Mouse (Mus musculus) bone marrow, adult 2 months (tissue): ENCODE data around the gene Ssr3. TPM values are rescaled to one million over a fixed set of nuclear protein-coding genes. Genes with fewer than 3 reads are reported as not detected.
"Not testable (repeated sequence)": the region's sequence is repeated elsewhere in the genome, so short reads cannot be mapped to it uniquely, and the experiment has no call there.

Source experiments
- H3K27ac ChIP-seq: fragments of 200-500 bp; 2 replicates; pipeline ENCODE4 v1.5.1; 2012; ENCODE audit warnings: low read depth, mild to moderate bottlenecking, control low read depth, inconsistent platforms, low read length; ENCODE audit not compliant: control insufficient read depth, poor library complexity, insufficient read depth
- H3K4me1 ChIP-seq: fragments of 200-500 bp; 2 replicates; pipeline ENCODE4 v1.6.1; 2011; ENCODE audit warnings: low read length; ENCODE audit not compliant: control insufficient read depth, insufficient read depth
- H3K4me3 ChIP-seq: fragments of 200-500 bp; replicated peaks from 2 replicates; pipeline ENCODE3; 2011; ENCODE audit warnings: mild to moderate bottlenecking, low read depth, low read length, control low read depth; ENCODE audit not compliant: control insufficient read depth
- CTCF ChIP-seq: fragments of 200-500 bp; IDR thresholded peaks from 2 replicates; pipeline ENCODE4 v1.5.1; 2011; ENCODE audit warnings: low read length, control low read depth; ENCODE audit not compliant: control insufficient read depth, insufficient read depth
- POLR2A ChIP-seq: fragments of 200-500 bp; IDR thresholded peaks from 2 replicates; pipeline ENCODE4 v1.6.1; 2011; ENCODE audit warnings: low read depth, mild to moderate bottlenecking, control low read depth, low read length, borderline replicate concordance; ENCODE audit not compliant: control insufficient read depth
- WGBS: fragments of 180-500 bp; shearing (Covaris S2); methylation state at CpG from one replicate; pipeline ENCODE4 v1.1.7; 2018; 5-methylcytosine and 5-hydroxymethylcytosine counted together
- polyA plus RNA-seq: library from polyadenylated mRNA; stranded (reverse); fragments of >200 nt; gene quantifications from 2 replicates; pipeline ENCODE4 v1.2.4, GENCODE M21; 2011; ENCODE audit warnings: low replicate concordance; ENCODE audit not compliant: missing spikeins, insufficient read depth, insufficient read length

Gene Ssr3
- polyA plus RNA-seq, 1 experiment = 47.9 TPM

GRCm38 (mm10) chr3:65416571-65416970 lies 24.1 kb upstream of the Ssr3 start:
- TF ChIP-seq POLR2A (no peak), CTCF (no peak)
- Histone ChIP-seq H3K4me3 (no peak overlapping the region), H3K4me1 (peaks cover 2% of the 10 kb centered on the region; the same call in 1 of the 2 replicates), H3K27ac (no peak overlapping the region)

- H3K4me1 ChIP-seq = no peaks in the 10 kb centered on the region
Observed at GRCm38 (mm10) chr3:65407891-65408290, 15.5 kb upstream of the Ssr3 start.

GRCm38 (mm10) chr3:65405781-65406180 lies 13.4 kb upstream of the Ssr3 start:
- Histone ChIP-seq H3K27ac (no peak overlapping the region), H3K4me1 (no peaks in the 10 kb centered on the region), H3K4me3 (no peak overlapping the region)
- TF ChIP-seq CTCF (no peak), POLR2A (no peak)
- WGBS = 76% methylated on average over 4 of the region's 4 CpGs

More at GRCm38 (mm10) chr3:65407891-65408290, 15.5 kb upstream of the Ssr3 start:
- no peak for TF ChIP-seq POLR2A
- Histone ChIP-seq H3K27ac (no peak overlapping the region), H3K4me3 (no peak overlapping the region)

- WGBS = 84% methylated on average over 3 of the region's 3 CpGs
- Histone ChIP-seq H3K4me3 (no peak overlapping the region), H3K4me1 (no peaks in the 10 kb centered on the region), H3K27ac (no peak overlapping the region)
- TF ChIP-seq POLR2A (no peak), CTCF (no peak)
Observed at GRCm38 (mm10) chr3:65397566-65397965, 5.1 kb upstream of the Ssr3 start.

DNA sequence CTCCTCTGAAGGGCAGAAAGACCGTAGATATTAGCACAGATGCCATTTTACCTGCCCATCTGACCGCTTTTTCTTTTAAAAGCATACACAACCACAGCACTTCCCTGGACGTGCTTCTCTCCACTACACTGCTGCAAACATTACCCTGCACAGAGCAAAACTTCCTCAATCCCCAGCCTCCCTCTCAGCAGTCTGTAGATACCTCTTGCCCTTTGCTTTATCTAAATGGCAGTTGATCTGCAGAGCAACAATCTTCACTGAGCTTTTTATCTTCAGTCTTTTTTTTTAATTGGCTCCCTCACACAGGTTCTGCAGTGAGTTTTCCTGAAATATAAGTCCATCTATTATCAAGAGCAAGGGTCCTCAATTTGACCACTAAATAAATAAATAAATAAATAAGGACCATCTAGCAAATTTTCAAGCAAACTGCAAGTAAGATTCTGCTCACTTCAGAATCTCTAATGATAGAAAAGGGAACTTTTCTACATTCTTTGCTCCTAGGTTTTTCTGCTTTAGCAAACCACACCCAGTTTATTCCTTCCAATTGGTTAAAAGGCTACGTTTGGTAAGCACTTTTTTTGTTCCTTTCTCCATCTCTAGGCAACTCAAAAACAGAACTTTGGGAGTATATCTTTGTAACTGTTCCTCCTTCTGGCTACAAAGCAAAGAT lies 4.5 kb upstream of the Ssr3 start:
- H3K4me1 ChIP-seq = no peaks in the 10 kb centered on the region
- TF ChIP-seq CTCF (no peak), POLR2A (no peak)
- H3K4me3 ChIP-seq = no peak overlapping the region
- 14% methylated on average over 4 of the region's 4 CpGs for WGBS
- H3K27ac ChIP-seq = no peak overlapping the region

DNA sequence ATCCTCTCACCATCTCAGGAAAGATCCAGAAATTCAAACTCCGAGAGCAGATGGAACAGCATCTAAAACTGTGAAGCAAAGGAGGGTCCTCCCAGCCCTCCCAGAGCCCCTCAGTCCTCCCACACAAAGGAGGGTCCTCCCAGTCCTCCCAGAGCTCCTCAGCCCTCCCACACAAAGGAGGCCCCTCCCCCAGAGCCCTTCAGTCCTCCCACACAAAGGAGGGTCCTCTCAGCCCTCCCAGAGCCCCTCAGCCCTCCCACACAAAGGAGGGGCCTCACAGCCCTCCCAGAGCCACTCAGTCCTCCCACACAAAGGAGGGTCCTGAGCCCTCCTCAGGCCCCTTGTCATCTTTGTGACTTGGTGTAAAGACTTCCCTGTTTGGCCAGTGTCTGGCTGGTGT lies 2.7 kb upstream of the Ssr3 start:
- H3K4me3 ChIP-seq, H3K4me1 ChIP-seq, H3K27ac ChIP-seq: not testable (repeated sequence)
- 63% methylated on average over 1 of the region's 1 CpGs for WGBS

- TF ChIP-seq POLR2A (no peak), CTCF (no peak)
- H3K4me1 ChIP-seq = no peaks in the 10 kb centered on the region
- H3K4me3 ChIP-seq = peak overlapping the region; percentile 95
- 1% methylated on average over 37 of the region's 37 CpGs for WGBS
- peak overlapping the region; percentile 81 for H3K27ac ChIP-seq
Observed at GRCm38 (mm10) chr3:65391784-65392420, 521 bp downstream of the Ssr3 start.

- TF ChIP-seq CTCF (no peak), POLR2A (no peak)
- Histone ChIP-seq H3K4me1 (no peaks in the 10 kb centered on the region), H3K4me3 (peak overlapping the region; percentile 95), H3K27ac (no peak overlapping the region)
- 40% methylated on average over 6 of the region's 6 CpGs for WGBS
Observed at GRCm38 (mm10) chr3:65391222-65391783, 1.1 kb downstream of the Ssr3 start.
